Mouse (Mus musculus): ENCODE data around the gene Fam213a. TPM values are rescaled to one million over a fixed set of nuclear protein-coding genes. Genes with fewer than 3 reads are reported as not detected.

The Fam213a gene
- polyA plus RNA-seq, 1 experiment from 2014 or later, result 40.6 TPM

DNA sequence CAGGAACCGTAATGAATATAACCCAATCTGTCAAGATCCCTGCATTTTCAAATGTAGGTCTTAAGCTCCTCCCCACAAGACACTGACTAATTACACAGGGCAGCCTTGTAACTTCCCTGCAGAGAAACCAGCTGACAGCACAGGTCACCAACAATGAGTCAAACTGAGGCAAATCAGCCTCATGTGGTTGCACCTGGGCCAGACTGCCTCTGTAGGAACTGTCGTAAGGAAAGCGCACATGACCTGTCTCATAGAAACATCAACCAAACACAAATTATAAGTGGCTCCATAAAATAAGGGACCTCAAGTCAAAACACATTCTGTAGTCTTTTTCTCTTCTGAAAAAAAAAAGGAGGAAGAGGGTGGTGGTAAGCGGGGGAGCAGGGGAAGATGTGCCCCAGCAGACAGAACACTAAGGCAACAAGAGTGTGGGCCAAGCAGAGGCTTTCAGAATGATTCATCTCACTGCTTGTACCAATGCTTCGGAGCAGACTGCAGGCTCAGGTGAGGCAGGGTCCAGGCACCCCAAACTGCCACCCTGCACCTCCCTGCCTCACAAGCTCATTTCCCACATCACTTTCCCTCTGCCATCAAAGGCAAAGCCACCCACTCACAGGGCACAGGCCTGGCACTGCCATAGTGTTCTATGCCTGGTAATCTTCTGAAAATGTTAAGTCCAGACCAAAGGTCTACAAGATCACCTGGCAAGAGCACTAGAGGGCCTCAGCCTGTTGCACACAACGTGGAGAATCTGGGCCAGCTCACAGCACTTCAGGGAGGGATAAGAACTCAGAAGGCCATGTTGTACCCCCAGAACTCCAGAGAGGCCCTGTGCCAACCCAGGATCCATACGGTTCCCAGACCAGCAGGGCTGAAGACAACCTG lies 63.6 kb downstream of the Fam213a start:
- no peaks in the 10 kb centered on the region for H3K36me3 ChIP-seq (ENCODE audit: insufficient read depth, low read length)
- H3K4me3 ChIP-seq (ENCODE audit: low read depth, low read length), result no peak overlapping the region
- ATAC-seq, result no peak
- H3K9ac ChIP-seq (replicated peaks; ENCODE audit: low read depth), result no peak overlapping the region
- WGBS, result 70% methylated on average over 7 of the region's 7 CpGs
- no peaks in the 10 kb centered on the region for H3K9me3 ChIP-seq (ENCODE audit: low read length)
- peak overlapping the region; percentile 89 for H3K27ac ChIP-seq (ENCODE audit: low read length)
- DNase-seq (ENCODE audit: low spot score), result no peak
- H3K4me1 ChIP-seq (ENCODE audit: insufficient read depth, low read depth, low read length), result peaks cover 36% of the 10 kb centered on the region; the same call in 1 of the 2 replicates
- H3K27me3 ChIP-seq (replicated peaks; ENCODE audit: insufficient read depth, low read length), result no peaks in the 10 kb centered on the region
- no peak for TF ChIP-seq CTCF (IDR thresholded peaks at IDR 0.05)
- no peak for TF ChIP-seq EP300 (IDR thresholded peaks at IDR 0.05)
- no peak overlapping the region for H3K4me2 ChIP-seq (replicated peaks; ENCODE audit: low read depth, low read length)

- Histone ChIP-seq H3K4me2 (replicated peaks; ENCODE audit: low read depth, low read length) (no peak overlapping the region), H3K9me3 (ENCODE audit: low read length) (no peaks in the 10 kb centered on the region), H3K4me3 (ENCODE audit: low read depth, low read length) (no peak overlapping the region), H3K27me3 (replicated peaks; ENCODE audit: insufficient read depth, low read length) (no peaks in the 10 kb centered on the region), H3K9ac (replicated peaks; ENCODE audit: low read depth) (no peak overlapping the region), H3K27ac (ENCODE audit: low read length) (peak overlapping the region; percentile 89), H3K36me3 (ENCODE audit: insufficient read depth, low read length) (no peaks in the 10 kb centered on the region), H3K4me1 (ENCODE audit: insufficient read depth, low read depth, low read length) (peaks cover 34% of the 10 kb centered on the region; the same call in 1 of the 2 replicates)
- 51% methylated on average over 3 of the region's 3 CpGs for WGBS
- TF ChIP-seq CTCF (IDR thresholded peaks at IDR 0.05), result no peak
- TF ChIP-seq EP300 (IDR thresholded peaks at IDR 0.05), result no peak
- DNase-seq (ENCODE audit: low spot score), result peak; percentile 55
- ATAC-seq, result peak; percentile 43
Observed at GRCm38 (mm10) chr14:40949047-40949446, 64.5 kb downstream of the Fam213a start.

- Histone ChIP-seq H3K4me1 (ENCODE audit: insufficient read depth, low read depth, low read length) (peaks cover 34% of the 10 kb centered on the region; the same call in 1 of the 2 replicates), H3K27ac (ENCODE audit: low read length) (peak overlapping the region; percentile 89), H3K36me3 (ENCODE audit: insufficient read depth, low read length) (no peaks in the 10 kb centered on the region), H3K4me3 (ENCODE audit: low read depth, low read length) (no peak overlapping the region), H3K27me3 (replicated peaks; ENCODE audit: insufficient read depth, low read length) (no peaks in the 10 kb centered on the region), H3K9ac (replicated peaks; ENCODE audit: low read depth) (no peak overlapping the region), H3K9me3 (ENCODE audit: low read length) (no peaks in the 10 kb centered on the region), H3K4me2 (replicated peaks; ENCODE audit: low read depth, low read length) (0 out of 2 replicates have a peak overlapping the region, but pooled peaks have one; percentile 27)
- WGBS, result 59% methylated on average over 5 of the region's 5 CpGs
- ATAC-seq (peak; percentile 86), DNase-seq (ENCODE audit: low spot score) (peak; percentile 87)
- peak; percentile 53; the same call in 1 of the 2 replicates for TF ChIP-seq EP300 (IDR thresholded peaks at IDR 0.05)
- no peak for TF ChIP-seq CTCF (IDR thresholded peaks at IDR 0.05)
Observed at GRCm38 (mm10) chr14:40948522-40948921, 65.1 kb downstream of the Fam213a start.

DNA sequence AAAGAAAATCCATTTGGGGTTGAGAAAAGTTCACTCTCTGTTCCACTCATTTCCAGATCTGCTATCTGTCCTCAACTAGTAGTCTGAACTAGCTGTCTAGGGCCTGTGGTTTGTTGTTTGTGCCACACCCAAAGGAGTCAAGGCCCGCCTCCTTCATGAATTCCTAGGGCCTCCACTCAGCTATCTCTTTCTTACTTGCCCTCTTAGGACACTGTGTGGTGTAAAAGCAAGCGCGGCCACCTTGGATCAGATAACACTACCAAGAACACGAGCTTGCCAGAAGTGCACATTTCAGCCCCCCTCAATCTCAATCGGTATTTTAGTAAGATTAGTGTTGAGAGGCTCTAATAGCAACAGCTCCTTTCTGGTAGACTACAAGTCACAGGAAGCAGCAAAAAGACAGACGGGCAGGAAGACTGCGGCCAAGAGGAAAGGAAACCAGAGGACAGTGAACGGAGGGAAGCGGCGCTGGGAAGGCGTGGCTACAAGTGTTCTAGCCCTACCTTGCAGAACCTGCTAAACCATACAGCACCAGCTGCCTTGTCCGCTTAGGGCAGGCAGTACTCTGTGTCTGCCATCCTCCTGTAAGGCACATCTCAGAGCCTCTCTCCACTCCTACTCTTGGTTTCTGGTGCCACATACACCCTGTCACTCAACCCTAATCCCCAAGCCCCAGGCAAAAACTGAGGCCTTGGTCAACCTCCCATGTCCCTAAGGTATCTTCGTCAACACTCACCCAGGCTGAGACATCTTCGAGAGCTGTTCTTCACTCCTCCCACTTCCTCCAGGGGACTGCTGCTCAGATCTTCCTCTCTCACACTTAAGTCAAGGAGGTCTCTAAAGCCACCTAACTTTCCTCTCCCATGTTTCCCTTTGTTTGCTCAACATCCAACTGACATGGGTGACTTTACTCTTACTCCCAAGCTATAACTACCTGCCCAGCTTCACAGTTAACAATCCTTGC lies 65.9 kb downstream of the Fam213a start:
- no peak for TF ChIP-seq EP300 (IDR thresholded peaks at IDR 0.05)
- no peak for TF ChIP-seq CTCF (IDR thresholded peaks at IDR 0.05)
- Histone ChIP-seq H3K27me3 (replicated peaks; ENCODE audit: insufficient read depth, low read length) (no peaks in the 10 kb centered on the region), H3K9me3 (ENCODE audit: low read length) (no peaks in the 10 kb centered on the region), H3K4me1 (ENCODE audit: insufficient read depth, low read depth, low read length) (peaks cover 34% of the 10 kb centered on the region; the same call in 1 of the 2 replicates), H3K27ac (ENCODE audit: low read length) (peak overlapping the region; percentile 89), H3K4me2 (replicated peaks; ENCODE audit: low read depth, low read length) (peak overlapping the region; percentile 27; the same call in 1 of the 2 replicates), H3K9ac (replicated peaks; ENCODE audit: low read depth) (no peak overlapping the region), H3K4me3 (ENCODE audit: low read depth, low read length) (no peak overlapping the region), H3K36me3 (ENCODE audit: insufficient read depth, low read length) (no peaks in the 10 kb centered on the region)
- 38% methylated on average over 14 of the region's 14 CpGs for WGBS
- DNase-seq (ENCODE audit: low spot score), result peak; percentile 70
- ATAC-seq, result peak; percentile 72

DNA sequence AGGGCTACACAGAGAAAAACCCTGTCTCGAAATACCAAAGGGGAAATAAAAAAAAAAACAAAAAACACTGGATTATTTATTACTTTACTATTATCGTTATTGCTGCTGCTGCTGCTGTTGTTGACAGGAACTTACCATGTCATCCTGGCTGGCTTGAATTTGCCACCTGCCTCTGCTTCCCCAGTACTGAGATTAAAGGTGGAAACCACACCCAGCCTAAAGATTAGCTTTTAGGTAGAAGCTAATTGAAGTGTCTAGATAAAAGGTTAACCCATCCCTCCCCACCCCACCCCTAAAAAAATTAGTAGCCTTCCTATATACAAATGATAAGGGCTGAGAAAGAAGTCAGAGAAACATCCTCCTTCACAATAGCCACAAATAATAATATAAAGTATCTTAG lies 69.8 kb downstream of the Fam213a start:
- Histone ChIP-seq H3K36me3 (ENCODE audit: insufficient read depth, low read length) (no peaks in the 10 kb centered on the region), H3K4me3 (ENCODE audit: low read depth, low read length) (no peak overlapping the region), H3K9ac (replicated peaks; ENCODE audit: low read depth) (no peak overlapping the region), H3K4me1 (ENCODE audit: insufficient read depth, low read depth, low read length) (peaks cover 13% of the 10 kb centered on the region; the same call in 1 of the 2 replicates), H3K9me3 (ENCODE audit: low read length) (no peaks in the 10 kb centered on the region), H3K27me3 (replicated peaks; ENCODE audit: insufficient read depth, low read length) (no peaks in the 10 kb centered on the region), H3K4me2 (replicated peaks; ENCODE audit: low read depth, low read length) (no peak overlapping the region), H3K27ac (ENCODE audit: low read length) (no peak overlapping the region)
- 76% methylated on average over 2 of the region's 2 CpGs for WGBS
- no peak for DNase-seq (ENCODE audit: low spot score)
- TF ChIP-seq EP300 (IDR thresholded peaks at IDR 0.05) (no peak), CTCF (IDR thresholded peaks at IDR 0.05) (no peak)
- ATAC-seq, result no peak

Other genes starting within 250 kb of the Fam213a start
- gene Sh2d4b, start 120.5 kb downstream of the Fam213a start, polyA plus RNA-seq (2015; fragmentation: Nextera tagmentation; extraction: Ambion mirVana), result 0.38 and 0.58 TPM in 2 replicates
- gene Tspan14, start 47.0 kb downstream of the Fam213a start, polyA plus RNA-seq (2015; fragmentation: Nextera tagmentation; extraction: Ambion mirVana), result 77.3 and 84.9 TPM in 2 replicates
- gene Dydc2, start 55.4 kb upstream of the Fam213a start, polyA plus RNA-seq (2015; fragmentation: Nextera tagmentation; extraction: Ambion mirVana), result 1.7 and 3.1 TPM in 2 replicates
- gene Dydc1, start 59.1 kb upstream of the Fam213a start, polyA plus RNA-seq (2015; fragmentation: Nextera tagmentation; extraction: Ambion mirVana), result 0.30 and 0.40 TPM in 2 replicates
- 2.5 and 3.1 TPM in 2 replicates for gene Mat1a, start 91.2 kb upstream of the Fam213a start, polyA plus RNA-seq (2015; fragmentation: Nextera tagmentation; extraction: Ambion mirVana)
- gene Sftpa1, start 118.0 kb upstream of the Fam213a start, polyA plus RNA-seq (2015; fragmentation: Nextera tagmentation; extraction: Ambion mirVana), result 4,795 and 4,929 TPM in 2 replicates
- gene Mbl1, start 137.7 kb upstream of the Fam213a start, polyA plus RNA-seq (2015; fragmentation: Nextera tagmentation; extraction: Ambion mirVana), result 0.76 and 1.3 TPM in 2 replicates
- gene Sftpd, start 171.4 kb upstream of the Fam213a start, polyA plus RNA-seq (2015; fragmentation: Nextera tagmentation; extraction: Ambion mirVana), result 1,484 and 1,674 TPM in 2 replicates

Data from lung, postnatal 0 days (tissue).